Mouse (Mus musculus) kidney, adult 10 weeks (tissue): ENCODE data around the gene Serp2. TPM values are rescaled to one million over a fixed set of nuclear protein-coding genes. Genes with fewer than 3 reads are reported as not detected.

Experiments used
- polyA plus RNA-seq: library from polyadenylated mRNA; stranded (reverse); fragments of 350-450 nt; fragmentation: Illumina TruSeq; extraction: RNeasy Lipid Tissue Mini Kit (QIAGEN cat#74804); gene quantifications from one replicate; pipeline ENCODE4 v1.2.3, GENCODE M21; 2014; ENCODE audit warnings: low read depth, low replicate concordance

Gene Serp2
- not detected for polyA plus RNA-seq

GRCm38 (mm10) chr14:76556852-76557208, at the start of gene Serp2:
TSS of gene Serp2 (minus strand) at chr14:76556889.

Other genes with a start within 250 kb of the Serp2 start
- gene Tsc22d1, start 141.9 kb downstream of the Serp2 start, polyA plus RNA-seq, result 369 TPM